Mouse (Mus musculus): ENCODE data around the gene Tcerg1l.

Tcerg1l gene

GRCm38 (mm10) chr7:138217556-138218098 is 179.9 kb downstream of the Tcerg1l start:
- DNase-seq (ENCODE audit: low spot score) = no peak

GRCm38 (mm10) chr7:138215177-138215830 is 182.2 kb downstream of the Tcerg1l start:
- peak; percentile 42 for DNase-seq (ENCODE audit: low spot score)

GRCm38 (mm10) chr7:138214710-138215109 is 182.8 kb downstream of the Tcerg1l start:
- no peak for DNase-seq (ENCODE audit: low spot score)

- DNase-seq (ENCODE audit: low spot score) = no peak
Measured at GRCm38 (mm10) chr7:138209769-138210168, 187.8 kb downstream of the Tcerg1l start.

- no peak for DNase-seq (ENCODE audit: low spot score)
Measured at GRCm38 (mm10) chr7:138205124-138205523, 192.4 kb downstream of the Tcerg1l start.

GRCm38 (mm10) chr7:138202162-138202832 is 195.2 kb downstream of the Tcerg1l start:
- DNase-seq (ENCODE audit: low spot score) = no peak

GRCm38 (mm10) chr7:138199333-138200058 is 198.0 kb downstream of the Tcerg1l start:
- DNase-seq (ENCODE audit: low spot score) = peak; percentile 7

- DNase-seq (ENCODE audit: low spot score) = no peak
Measured at GRCm38 (mm10) chr7:138196139-138196538, 201.4 kb downstream of the Tcerg1l start.

- no peak for DNase-seq (ENCODE audit: low spot score)
Measured at GRCm38 (mm10) chr7:138184197-138184596, 213.3 kb downstream of the Tcerg1l start.

- no peak for DNase-seq (ENCODE audit: low spot score)
Measured at GRCm38 (mm10) chr7:138182216-138182615, 215.3 kb downstream of the Tcerg1l start.

GRCm38 (mm10) chr7:138178617-138179016 is 218.9 kb downstream of the Tcerg1l start:
- no peak for DNase-seq (ENCODE audit: low spot score)

GRCm38 (mm10) chr7:138176026-138176425 is 221.5 kb downstream of the Tcerg1l start:
- DNase-seq (ENCODE audit: low spot score) = no peak

GRCm38 (mm10) chr7:138170389-138170788 is 227.1 kb downstream of the Tcerg1l start:
- no peak for DNase-seq (ENCODE audit: low spot score)

Measured in embryo, embryonic 10.5 days (tissue).